Mouse (Mus musculus): ENCODE data around the gene Gm49333.

GRCm38 (mm10) chr16:20677974-20678675, 66.7 kb downstream of the Gm49333 start:
- TF ChIP-seq POLR2A (IDR thresholded peaks at IDR 0.05; ENCODE audit: extremely low read depth, insufficient read depth, low read length) (no peak), CTCF (IDR thresholded peaks at IDR 0.05; ENCODE audit: extremely low read depth, insufficient read depth, low read length) (no peak)
